Mouse (Mus musculus) CD8-positive naive resting alpha-beta T cell, adult 2 months (primary cell): Measurements from ENCODE around the gene Gm1604a.
"Not testable (repeated sequence)": the region's sequence is repeated elsewhere in the genome, so short reads cannot be mapped to it uniquely, and the experiment has no call there.

Source experiments
- DNase-seq, 2 experiments: peaks; one replicate each; pipeline ENCODE4 v3.0.0; 2022; ENCODE audit warnings: low read depth in 2 of 2, low spot score in 2 of 2

The Gm1604a gene

GRCm38 (mm10) chr17:7025257-7025656 lies at the start of gene Gm1604a:
TSS of gene Gm1604a (plus strand) at chr17:7025568.
- not testable (repeated sequence) for DNase-seq

- peak; percentile 62 to 67 for DNase-seq
These were observed 46.8 kb upstream of the Gm1604a start, which contains the start of gene Gm49721 for GRCm38 (mm10) chr17:6978287-6979248. TSS of gene Gm49721 (plus strand) at chr17:6978904.

GRCm38 (mm10) chr17:6979380-6979779 lies 46.0 kb upstream of the Gm1604a start:
- DNase-seq: not testable (repeated sequence)

GRCm38 (mm10) chr17:6980144-6980543 lies 45.2 kb upstream of the Gm1604a start:
- not testable (repeated sequence) for DNase-seq

GRCm38 (mm10) chr17:6986118-6986517 lies 39.2 kb upstream of the Gm1604a start:
- not testable (repeated sequence) for DNase-seq

GRCm38 (mm10) chr17:6995504-6995903 lies 29.9 kb upstream of the Gm1604a start:
- DNase-seq: not testable (repeated sequence)

GRCm38 (mm10) chr17:6996826-6997225 lies 28.5 kb upstream of the Gm1604a start:
- not testable (repeated sequence) for DNase-seq

GRCm38 (mm10) chr17:6997778-6998490 lies 27.4 kb upstream of the Gm1604a start:
- DNase-seq: not testable (repeated sequence)

GRCm38 (mm10) chr17:7001790-7002585 lies 23.4 kb upstream of the Gm1604a start:
- DNase-seq: not testable (repeated sequence)

GRCm38 (mm10) chr17:7003392-7003791 lies 22.0 kb upstream of the Gm1604a start:
- DNase-seq: not testable (repeated sequence)

GRCm38 (mm10) chr17:7005646-7006045 lies 19.7 kb upstream of the Gm1604a start:
- DNase-seq: not testable (repeated sequence)

GRCm38 (mm10) chr17:7008885-7009284 lies 16.5 kb upstream of the Gm1604a start:
- DNase-seq: not testable (repeated sequence)

GRCm38 (mm10) chr17:7009440-7009839 lies 15.9 kb upstream of the Gm1604a start:
- DNase-seq: not testable (repeated sequence)

GRCm38 (mm10) chr17:7009901-7010300 lies 15.5 kb upstream of the Gm1604a start:
- DNase-seq: not testable (repeated sequence)

GRCm38 (mm10) chr17:7014190-7014589 lies 11.2 kb upstream of the Gm1604a start:
- DNase-seq: not testable (repeated sequence)

- DNase-seq: not testable (repeated sequence)
These were observed 487 bp downstream of the Gm1604a start for GRCm38 (mm10) chr17:7025764-7026346.

GRCm38 (mm10) chr17:7030204-7030603 lies 4.8 kb downstream of the Gm1604a start:
- DNase-seq: not testable (repeated sequence)

GRCm38 (mm10) chr17:7030622-7031174 lies 5.3 kb downstream of the Gm1604a start:
- DNase-seq: not testable (repeated sequence)

GRCm38 (mm10) chr17:7033192-7034166 lies 8.1 kb downstream of the Gm1604a start:
- DNase-seq: not testable (repeated sequence)
